Mouse (Mus musculus): ENCODE results near the gene Dnaaf5.

Dnaaf5 gene

DNA sequence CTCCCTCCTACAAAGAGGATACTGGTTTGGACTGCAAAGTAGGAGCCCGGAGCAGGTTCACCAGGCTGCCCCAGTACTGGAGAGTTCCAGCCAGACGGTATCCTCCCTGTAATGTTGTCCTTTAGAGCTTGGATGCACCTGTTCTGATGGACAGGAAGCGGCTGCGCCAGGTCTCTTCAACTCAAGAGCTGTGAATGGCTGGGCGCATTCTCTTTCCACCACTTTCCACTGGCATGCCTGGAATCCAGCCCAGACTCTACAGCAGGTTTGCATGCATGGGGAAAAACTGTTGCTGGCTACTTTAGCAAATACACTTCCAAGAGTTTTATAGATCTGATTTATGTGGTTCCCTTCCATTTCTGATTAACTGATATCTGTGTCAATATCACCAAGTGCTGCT, 8.7 kb upstream of the Dnaaf5 start:
- DNase-seq (ENCODE audit: low spot score in 2 of 2), result no peak

- no peak for DNase-seq (ENCODE audit: low spot score in 2 of 2)
These were observed 6.1 kb upstream of the Dnaaf5 start for GRCm38 (mm10) chr5:139143890-139144289.

DNA sequence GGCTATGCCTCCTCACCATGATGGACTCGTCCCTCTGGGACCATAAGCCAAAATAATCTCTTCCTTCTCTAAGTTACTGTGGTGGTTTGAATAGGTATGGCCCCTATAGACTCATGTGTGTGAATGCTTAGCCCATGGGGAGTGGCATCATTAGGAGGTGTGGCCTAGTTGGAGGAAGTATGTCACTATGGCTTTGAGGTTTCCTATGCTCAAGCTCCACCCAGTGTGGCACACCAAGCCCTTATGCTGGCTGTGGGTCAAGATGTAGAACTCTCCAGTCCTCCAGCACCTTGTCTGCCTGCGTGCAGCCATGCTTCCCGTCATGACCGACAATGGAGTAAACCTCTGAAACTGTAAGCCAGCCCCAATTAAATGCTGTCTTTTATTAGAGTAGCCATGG, 4.3 kb upstream of the Dnaaf5 start:
- no peak for DNase-seq (ENCODE audit: low spot score in 2 of 2)

DNA sequence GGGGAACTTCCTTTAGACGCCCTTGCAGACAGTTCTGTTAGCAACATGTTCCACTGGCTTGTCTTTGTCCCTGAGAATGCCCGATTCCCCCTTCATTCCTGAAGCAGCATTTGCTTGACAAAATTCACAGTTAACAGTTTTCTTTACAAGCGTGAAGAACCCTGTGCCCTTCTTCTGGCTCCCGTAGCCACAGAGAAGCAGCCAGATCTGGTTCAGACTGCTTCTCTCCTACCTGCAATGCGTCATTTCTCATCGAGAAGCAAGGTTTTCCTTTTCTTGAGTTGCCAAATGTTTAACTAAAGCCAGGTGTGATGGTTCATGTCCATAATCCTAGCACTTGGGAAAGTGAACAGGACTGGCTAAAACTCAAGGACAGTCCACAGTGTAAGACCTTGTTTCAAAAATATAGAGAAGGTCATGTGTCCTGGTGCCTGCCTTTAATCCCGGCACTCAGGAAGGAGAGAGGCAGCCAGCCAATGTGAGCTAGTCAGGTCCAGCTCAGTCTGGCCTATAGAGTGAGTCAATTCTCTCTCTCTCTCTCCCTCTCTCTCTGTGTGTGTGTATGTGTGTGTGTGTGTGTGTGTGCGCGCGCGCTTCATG, 3.4 kb upstream of the Dnaaf5 start:
- DNase-seq (ENCODE audit: low spot score in 2 of 2), result no peak

DNA sequence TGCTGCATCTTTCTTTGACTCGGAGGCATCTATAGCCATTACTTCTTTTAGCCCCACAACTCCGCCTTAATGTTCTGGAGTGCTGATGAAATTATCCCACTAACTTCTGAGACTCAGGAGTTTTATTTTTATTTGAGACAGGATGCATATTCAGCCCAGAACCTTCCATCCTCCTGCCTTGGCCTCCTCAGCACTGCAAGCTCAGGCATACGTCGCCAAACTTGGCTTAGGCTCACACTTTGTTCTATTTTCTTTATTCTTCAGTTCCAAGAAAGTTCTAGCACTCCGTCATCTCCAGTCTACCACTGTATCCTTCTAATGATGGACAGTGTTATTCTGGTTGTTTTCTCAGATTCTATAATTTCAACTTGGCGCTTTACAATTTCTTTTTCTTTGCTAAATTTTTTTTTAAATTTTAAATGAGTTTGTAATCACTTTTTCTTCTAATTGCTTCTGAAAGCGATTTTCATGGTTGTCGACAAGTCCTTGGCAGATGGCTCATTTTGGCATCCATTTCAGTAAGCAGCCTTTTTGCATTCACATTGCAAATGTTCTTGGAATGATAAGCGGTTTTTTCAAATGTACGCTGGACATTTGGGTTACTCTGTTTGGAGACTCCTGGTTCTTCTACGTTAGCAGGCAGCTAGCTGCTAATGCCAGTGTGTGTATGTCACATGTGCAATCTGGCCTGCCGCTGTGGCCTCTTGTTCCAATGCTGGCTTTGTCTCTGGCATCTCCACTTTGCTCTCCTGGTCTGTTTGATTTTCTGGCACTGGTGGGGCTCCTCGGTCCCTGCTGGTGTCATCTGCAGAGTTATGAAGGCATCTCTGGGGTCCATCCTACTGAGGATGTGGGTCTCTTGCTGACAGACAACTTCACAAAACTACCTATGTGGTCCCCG, 2.6 kb upstream of the Dnaaf5 start:
- no peak for DNase-seq (ENCODE audit: low spot score in 2 of 2)

DNA sequence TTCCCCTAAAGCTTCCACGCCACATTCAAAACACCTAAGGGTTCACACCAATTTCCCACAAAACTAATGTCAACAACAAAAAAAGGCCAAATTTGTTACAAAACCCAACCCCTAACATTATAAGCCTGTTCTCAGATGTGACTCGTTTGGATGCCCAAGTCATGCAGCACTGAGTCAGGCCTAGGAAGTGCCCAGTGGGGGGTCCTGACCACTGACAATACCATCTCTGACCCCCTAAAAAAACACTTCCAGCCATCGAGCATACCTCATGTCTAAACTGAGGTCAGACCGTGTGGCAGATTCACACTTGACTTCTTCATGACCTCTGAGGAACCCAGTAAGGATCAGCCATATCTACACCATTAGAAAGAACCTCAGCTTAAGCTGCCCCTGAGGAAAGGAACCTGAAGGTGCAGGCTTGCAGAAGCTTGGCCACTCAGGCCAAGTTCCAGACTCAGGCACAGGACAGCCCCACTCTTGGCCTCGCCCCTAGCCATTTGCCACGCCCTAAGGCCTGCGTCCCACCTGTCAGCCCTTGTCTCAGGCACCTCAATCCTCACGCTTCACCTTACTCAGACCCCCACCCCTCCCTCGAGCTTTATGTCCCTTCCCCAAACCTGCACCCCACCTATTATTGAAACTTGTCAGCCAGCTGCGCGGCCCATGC, 884 bp upstream of the Dnaaf5 start:
- no peak for DNase-seq (ENCODE audit: low spot score in 2 of 2)

GRCm38 (mm10) chr5:139150603-139151031, 594 bp downstream of the Dnaaf5 start:
- no peak for DNase-seq (ENCODE audit: low spot score in 2 of 2)

DNA sequence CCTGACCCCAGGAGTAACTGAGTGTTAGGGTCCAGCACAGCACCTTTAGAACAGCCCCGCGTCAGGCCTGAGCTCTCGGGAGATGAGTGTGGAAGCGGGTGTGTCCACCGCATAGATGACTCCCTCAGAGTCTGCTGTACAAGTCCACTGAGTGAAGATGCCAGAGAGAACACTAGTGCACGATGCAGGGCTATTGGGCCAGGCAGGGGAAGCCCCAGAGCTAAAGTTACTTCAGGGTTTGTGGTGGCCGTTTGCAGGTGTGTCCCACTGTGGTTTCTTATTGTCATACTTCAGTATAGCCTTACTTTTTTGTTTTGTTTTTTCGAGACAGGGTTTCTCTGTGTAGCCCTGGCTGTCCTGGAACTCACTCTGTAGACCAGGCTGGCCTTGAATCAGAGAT, 10.9 kb downstream of the Dnaaf5 start:
- no peak for DNase-seq (ENCODE audit: low spot score in 2 of 2)

GRCm38 (mm10) chr5:139161632-139162031, 11.6 kb downstream of the Dnaaf5 start:
- no peak for DNase-seq (ENCODE audit: low spot score in 2 of 2)

DNA sequence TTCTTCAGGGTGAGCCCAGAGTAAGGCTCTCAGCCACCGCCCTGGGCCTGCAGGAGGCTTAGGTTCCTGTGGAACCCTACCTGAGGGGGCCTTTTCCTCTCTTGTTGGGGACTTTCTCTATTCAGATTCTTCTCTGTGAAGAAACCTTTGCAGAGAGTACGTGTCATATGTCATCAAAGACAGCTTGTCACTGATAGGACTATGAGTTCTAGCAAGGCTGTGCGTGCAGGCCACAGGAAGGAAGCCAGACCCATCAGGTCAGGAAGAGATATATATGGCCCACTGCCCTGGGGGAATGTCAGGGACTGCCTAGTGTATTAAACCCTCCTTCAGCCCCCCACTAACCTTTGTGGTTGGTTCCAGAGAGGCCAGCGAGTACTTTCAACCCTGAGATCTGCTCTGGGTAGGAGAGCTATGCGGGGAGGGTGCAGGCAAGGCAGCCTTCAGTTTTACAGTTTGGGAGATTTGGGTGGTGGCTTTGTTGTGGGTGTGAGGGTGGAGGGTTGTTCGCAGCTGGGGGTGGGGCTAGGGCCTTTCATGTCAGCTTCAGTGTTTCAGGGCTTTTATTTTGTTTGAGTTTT, 16.8 kb downstream of the Dnaaf5 start:
- no peak for DNase-seq (ENCODE audit: low spot score in 2 of 2)

DNA sequence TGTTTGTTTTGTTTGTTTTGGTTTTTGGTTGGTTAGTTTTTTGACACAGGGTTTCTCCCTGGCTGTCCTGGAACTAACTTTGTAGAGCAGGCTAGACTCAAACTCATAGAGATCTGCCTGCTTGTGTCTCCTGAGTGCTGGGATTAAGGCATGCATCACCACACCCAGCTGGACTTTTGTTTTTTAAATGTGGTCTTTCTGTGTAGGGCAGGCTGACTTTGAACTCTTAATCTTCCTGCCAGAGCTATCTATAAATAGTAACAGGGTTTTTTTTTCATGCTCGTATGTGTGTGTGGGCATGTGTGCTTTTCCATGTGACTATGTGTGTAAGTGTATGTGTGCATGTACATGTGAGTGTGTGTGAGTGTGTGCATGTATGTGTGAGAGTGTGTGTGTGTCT, 17.5 kb downstream of the Dnaaf5 start:
- no peak for DNase-seq (ENCODE audit: low spot score in 2 of 2)

- no peak for DNase-seq (ENCODE audit: low spot score in 2 of 2)
These were observed 21.9 kb downstream of the Dnaaf5 start for GRCm38 (mm10) chr5:139171929-139172328.

DNA sequence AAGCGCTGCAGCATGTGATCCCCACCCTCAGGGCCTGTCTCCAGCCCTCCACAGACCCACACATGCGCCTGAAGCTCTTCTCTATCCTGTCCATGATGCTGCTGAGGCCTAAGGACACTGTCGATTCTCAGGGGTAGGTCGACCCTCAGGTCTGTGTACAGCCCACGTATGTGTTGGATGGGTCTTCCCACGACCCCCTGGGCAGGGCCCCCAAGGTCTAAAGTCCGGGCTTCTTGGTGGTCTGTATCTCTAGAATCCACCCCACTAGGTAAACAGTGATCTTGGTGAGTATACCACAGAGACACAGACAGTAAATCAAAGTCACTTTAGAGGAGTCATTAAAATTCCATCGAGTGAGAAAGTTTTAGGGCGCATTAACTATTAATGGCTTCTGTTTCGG, 24.1 kb downstream of the Dnaaf5 start:
- DNase-seq (ENCODE audit: low spot score in 2 of 2), result no peak

- no peak for DNase-seq (ENCODE audit: low spot score in 2 of 2)
These were observed 24.8 kb downstream of the Dnaaf5 start for GRCm38 (mm10) chr5:139174556-139175547.

DNA sequence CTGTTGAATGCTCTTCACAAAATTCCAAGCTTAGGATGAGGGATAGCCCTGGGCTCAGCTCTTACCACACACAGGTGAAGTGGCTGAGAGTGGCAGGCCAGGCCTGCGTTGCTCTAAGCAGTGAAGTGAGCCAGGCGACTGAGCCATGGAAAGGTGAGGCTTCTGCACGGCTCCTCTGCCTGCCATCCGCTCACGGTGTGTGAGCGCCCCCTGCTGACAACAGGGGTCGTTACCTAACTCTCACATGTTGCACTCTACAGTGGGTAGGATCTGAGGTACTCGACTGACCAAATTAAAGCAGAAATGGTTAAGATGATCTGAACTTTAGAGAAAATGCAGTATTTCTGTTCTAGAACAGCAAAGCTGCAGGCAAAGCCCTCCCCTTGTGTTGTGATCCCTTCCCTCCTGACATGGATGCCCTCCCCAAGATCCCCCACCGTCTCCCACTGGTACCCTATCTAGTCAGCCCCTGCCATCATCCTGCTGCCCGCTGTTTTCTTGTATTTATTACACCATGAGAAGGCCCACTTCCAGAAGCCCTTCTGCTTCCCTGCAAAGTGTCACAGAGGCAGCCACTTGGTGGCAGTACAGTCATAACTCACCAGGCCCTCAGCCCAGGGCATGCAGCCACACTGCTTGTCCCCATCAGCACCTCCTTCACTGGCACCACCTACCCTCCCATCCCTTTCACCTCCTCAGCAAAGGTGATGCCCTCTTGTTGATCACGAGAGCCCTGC, 29.0 kb downstream of the Dnaaf5 start:
- DNase-seq (ENCODE audit: low spot score in 2 of 2), result peak; percentile 75 to 79

GRCm38 (mm10) chr5:139183131-139183530, 33.1 kb downstream of the Dnaaf5 start:
- no peak for DNase-seq (ENCODE audit: low spot score in 2 of 2)

DNA sequence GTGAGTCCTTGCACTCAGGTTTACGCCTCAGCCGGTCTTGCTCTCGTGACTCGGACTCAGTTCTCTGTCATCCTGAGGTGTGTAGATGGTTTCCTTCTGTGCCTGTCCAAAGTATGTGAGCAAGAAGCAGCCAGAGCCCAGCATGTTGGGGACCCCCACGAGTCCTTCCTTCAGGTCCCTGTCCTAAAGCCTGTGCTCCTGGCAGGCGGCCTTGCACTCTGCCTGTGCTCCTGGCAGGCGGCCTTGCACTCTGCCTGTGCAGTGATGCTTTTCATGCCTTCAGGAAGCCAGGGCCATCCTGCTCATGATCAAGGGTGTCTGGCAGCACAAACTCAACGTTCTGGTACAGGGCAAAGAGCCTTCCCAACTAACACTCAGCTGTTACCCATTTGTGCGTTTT, 33.6 kb downstream of the Dnaaf5 start:
- DNase-seq (ENCODE audit: low spot score in 2 of 2), result no peak

- no peak for DNase-seq (ENCODE audit: low spot score in 2 of 2)
These were observed 34.9 kb downstream of the Dnaaf5 start for GRCm38 (mm10) chr5:139184897-139185296.

DNA sequence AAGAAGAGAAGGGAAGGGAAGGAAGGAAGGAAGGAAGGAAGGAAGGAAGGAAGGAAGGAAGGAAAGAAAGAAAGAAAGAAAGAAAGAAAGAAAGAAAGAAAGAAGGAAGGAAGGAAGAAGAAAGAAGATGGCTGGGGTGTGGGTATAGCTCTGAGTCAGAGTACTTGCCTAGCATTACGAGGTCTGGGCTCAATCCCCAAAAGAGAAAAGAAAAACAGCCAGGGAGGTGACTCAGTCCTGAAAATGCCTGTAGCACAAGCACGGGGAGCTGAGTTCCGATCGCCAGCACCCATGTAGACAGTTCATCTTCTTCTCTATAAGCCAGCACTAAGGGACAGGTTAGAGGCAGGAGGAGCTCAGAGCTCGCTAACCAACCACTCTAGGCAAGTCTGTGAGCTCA, 39.7 kb downstream of the Dnaaf5 start:
- no peak for DNase-seq (ENCODE audit: low spot score in 2 of 2)

DNA sequence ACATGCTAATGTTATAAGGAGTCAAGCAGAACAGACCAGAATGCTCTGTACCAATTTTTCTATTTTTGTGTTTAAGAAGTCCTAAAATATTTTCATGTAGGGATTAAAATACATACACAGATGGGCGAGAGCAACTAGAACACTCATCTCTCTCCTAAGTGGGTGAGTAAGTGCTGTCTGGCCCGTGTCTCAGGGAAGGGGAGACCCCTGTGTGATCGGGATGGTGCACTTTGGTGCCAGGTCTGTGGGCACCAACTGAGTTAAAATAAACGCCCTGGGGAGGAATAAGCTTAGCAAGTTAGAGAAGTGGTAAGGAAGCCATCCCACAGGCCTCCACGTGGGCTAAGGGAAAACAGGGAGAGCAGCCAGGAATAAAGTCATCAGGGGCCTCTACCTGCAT, 40.9 kb downstream of the Dnaaf5 start:
- peak; percentile 42 to 64 for DNase-seq (ENCODE audit: low spot score in 2 of 2)
